Mouse (Mus musculus) embryonic fibroblast, embryonic 13.5 days (primary cell): ENCODE data around the gene Hsph1. TPM values are rescaled to one million over a fixed set of nuclear protein-coding genes. Genes with fewer than 3 reads are reported as not detected.

Experiments used
- H3K27ac ChIP-seq: 2 replicates; pipeline ENCODE4 v1.5.1; 2012; ENCODE audit warnings: low read length, control low read depth, inconsistent platforms; ENCODE audit not compliant: insufficient read depth
- H3K4me1 ChIP-seq: 2 replicates; pipeline ENCODE4 v1.6.1; 2011; ENCODE audit warnings: low read length; ENCODE audit not compliant: control insufficient read depth, insufficient read depth
- H3K4me3 ChIP-seq: 2 replicates; pipeline ENCODE4 v1.5.1; 2011; ENCODE audit warnings: mild to moderate bottlenecking, control low read depth, low read length; ENCODE audit not compliant: insufficient read depth
- CTCF ChIP-seq: IDR thresholded peaks from 2 replicates; pipeline ENCODE4 v1.5.1; 2011; ENCODE audit warnings: mild to moderate bottlenecking, control low read depth, low read length, moderate library complexity, borderline replicate concordance; ENCODE audit not compliant: insufficient read depth
- POLR2A ChIP-seq: IDR thresholded peaks from 2 replicates; pipeline ENCODE4 v1.6.1; 2011; ENCODE audit warnings: low read depth, mild to moderate bottlenecking, control low read depth, low read length, moderate library complexity
- polyA plus RNA-seq: library from polyadenylated mRNA; stranded (reverse); fragments of >200 nt; gene quantifications from 2 replicates; pipeline ENCODE4 v1.2.4, GENCODE M21; 2011; ENCODE audit warnings: low read depth; ENCODE audit not compliant: missing spikeins, insufficient read length

The Hsph1 gene
- polyA plus RNA-seq, 1 experiment: 96.4 TPM

DNA sequence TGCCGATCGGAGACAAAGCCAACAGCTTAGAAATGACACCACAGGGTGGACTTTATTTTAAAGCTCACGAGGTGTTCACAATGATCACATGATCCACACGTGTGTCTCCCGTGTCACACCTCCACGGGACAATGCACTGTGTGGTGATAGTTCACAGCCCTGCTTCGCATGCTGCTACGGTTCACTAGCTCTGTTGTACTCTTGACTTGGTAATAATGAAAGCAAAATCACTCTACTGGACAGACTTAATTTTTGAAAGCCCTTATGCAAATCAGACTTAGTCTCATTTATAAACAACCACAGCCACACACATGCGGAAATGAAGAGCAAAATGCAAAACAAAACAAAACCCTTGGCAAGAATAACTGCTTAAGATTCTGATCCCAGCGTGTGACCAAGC lies 19.4 kb downstream of the Hsph1 start:
- TF ChIP-seq POLR2A (no peak), CTCF (no peak)
- no peak overlapping the region for H3K4me3 ChIP-seq
- H3K4me1 ChIP-seq: peaks cover 5% of the 10 kb centered on the region
- H3K27ac ChIP-seq: no peak overlapping the region

DNA sequence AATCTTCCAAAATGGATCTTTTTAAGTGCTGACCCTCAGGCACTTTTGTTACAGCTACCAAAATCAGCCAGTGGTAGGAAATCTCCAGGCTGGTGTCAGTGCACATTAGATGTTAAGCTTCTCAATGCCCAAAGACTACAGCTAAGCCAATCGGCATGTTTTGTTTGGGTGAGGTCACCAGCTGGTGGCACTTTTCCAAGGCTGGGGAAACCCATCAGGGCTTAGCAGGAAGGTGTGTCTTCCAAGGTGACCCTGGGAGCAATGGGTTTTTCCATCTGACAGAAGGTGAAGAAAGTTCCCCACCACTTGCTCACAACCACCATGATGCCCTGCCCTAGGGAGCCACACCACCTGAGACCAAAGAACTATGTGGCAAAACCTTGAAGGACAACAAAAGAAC lies 20.0 kb downstream of the Hsph1 start:
- Histone ChIP-seq H3K27ac (no peak overlapping the region), H3K4me1 (peaks cover 5% of the 10 kb centered on the region), H3K4me3 (no peak overlapping the region)
- TF ChIP-seq CTCF: no peak
- TF ChIP-seq POLR2A: no peak

DNA sequence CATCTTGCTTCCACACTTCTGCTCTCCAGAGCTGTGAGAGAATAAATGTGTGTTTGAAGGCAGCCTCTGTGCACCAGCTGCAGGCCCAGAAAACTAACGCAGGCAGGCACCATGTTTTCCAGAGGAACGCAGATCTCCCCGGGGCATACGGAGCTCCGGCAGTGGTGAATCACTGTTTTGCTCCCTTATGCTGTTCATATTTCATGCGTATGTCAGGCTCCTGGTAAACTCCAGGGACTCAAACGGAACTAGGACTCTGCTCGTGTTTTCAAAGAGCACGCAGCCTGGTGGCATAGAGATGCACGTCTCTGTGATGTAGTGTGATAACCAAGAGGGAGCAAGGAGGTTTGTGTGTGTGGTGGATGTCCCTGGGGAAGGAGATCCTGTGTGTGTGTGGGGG lies 23.4 kb downstream of the Hsph1 start:
- TF ChIP-seq CTCF (no peak), POLR2A (no peak)
- Histone ChIP-seq H3K27ac (peak overlapping the region; percentile 39; the same call in 1 of the 2 replicates), H3K4me1 (peaks cover 5% of the 10 kb centered on the region), H3K4me3 (no peak overlapping the region)

DNA sequence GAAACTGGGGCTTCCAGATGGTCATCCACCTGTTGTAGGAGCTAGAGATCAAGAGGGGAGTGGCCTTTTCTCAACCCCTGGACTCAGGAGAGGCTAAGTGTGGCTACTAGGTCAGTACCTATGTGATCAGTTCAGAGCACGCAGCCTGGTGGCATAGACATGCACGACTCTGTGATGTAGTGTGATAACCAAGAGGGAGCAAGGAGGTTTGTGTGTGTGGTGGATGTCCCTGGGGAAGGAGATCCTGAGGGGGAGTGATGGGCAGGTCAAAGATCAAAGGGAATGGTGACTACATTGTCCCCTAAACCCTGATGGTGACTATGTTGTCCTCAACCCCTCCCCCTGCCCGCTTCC lies 24.0 kb downstream of the Hsph1 start:
- H3K27ac ChIP-seq: 0 out of 2 replicates have a peak overlapping the region, but pooled peaks have one; percentile 39
- no peak overlapping the region for H3K4me3 ChIP-seq
- H3K4me1 ChIP-seq: peaks cover 6% of the 10 kb centered on the region
- no peak for TF ChIP-seq CTCF
- no peak for TF ChIP-seq POLR2A

DNA sequence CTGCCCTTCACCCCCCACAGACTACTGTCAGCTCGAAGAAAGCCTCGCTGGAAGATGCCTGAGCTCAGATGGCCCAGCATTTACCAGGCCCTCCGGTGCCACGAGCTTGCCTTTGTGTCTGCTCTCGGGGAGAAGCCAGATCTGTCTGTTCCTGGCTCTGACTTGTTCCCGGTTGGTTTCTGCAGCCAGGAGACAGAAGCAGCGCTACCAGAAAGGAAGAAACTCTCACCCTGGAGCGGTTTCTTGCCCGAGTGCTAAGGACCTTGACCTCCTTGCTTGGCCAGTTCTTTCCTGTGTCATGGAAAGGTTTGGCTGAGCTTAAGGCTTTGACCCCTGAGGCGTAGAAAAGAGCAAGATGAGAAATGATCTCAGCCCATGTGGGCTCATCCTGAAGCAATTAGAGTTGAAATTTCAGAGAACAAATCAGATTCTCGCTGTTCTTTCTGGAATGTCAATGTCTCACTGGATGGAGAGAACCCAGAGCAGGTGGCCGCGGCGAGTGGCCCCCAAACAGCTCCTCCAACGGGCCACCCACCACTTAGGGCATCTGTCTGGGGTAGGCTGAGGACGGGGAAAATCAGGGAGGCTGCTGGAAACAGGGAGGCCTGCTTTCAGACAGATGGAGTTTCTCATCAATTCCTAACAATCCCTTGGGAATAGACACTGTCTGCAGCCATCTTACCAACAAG lies 24.6 kb downstream of the Hsph1 start:
- Histone ChIP-seq H3K4me1 (peaks cover 11% of the 10 kb centered on the region), H3K4me3 (no peak overlapping the region), H3K27ac (no peak overlapping the region)
- TF ChIP-seq CTCF (no peak), POLR2A (no peak)

DNA sequence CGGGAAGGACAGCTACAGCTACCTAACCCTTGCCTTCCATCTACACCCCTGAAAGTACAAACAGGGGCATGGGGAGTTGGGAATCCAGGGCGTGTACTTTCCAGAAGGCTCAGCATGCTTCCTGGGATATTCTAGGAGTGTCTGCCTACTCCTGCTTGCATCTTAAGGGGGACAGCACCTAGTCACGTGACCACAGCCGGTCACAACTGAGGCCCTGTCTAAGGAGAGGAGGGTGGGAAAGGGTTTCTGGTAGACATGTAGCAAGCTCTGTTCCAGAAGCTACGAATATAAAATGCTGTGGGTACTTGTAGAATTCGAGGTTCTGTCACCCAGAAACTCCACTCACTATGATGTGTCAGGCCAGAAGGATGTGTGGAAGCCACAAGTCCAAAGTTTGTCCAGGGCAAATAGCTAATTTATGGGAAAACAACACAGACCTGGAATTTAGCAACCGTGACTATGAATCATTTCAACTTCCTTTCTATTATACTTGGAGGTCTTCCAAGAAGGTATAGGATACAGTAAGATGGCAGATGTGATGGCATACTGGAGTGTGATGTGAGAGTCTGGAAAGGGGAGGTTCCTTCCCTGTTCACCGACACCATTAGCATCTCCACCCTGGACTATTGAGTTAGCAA lies 29.0 kb downstream of the Hsph1 start:
- H3K4me1 ChIP-seq: peaks cover 16% of the 10 kb centered on the region
- no peak for TF ChIP-seq POLR2A
- TF ChIP-seq CTCF: no peak
- peak overlapping the region; percentile 25 for H3K27ac ChIP-seq
- H3K4me3 ChIP-seq: no peak overlapping the region

DNA sequence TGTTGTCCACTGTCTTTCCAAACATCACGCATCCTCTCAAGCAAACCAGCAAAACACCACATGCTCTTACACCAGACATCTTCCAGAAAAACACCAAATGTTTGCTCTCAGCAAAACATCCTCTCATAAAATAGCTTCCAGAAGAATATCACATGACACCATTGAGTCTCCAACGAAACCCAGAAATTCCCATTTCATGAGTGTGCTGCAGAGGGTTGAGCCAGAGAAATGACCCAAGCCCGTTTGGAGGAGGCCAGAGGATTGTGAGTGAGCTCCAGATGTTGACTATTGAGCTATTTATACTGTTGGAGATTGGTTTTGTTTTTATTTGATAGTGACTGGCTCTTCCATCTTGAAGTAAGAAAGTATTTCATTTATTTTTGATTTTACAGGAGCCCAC lies 32.9 kb downstream of the Hsph1 start:
- Histone ChIP-seq H3K27ac (peak overlapping the region; percentile 54; the same call in 1 of the 2 replicates), H3K4me3 (no peak overlapping the region), H3K4me1 (peaks cover 15% of the 10 kb centered on the region)
- TF ChIP-seq POLR2A (no peak), CTCF (no peak)

DNA sequence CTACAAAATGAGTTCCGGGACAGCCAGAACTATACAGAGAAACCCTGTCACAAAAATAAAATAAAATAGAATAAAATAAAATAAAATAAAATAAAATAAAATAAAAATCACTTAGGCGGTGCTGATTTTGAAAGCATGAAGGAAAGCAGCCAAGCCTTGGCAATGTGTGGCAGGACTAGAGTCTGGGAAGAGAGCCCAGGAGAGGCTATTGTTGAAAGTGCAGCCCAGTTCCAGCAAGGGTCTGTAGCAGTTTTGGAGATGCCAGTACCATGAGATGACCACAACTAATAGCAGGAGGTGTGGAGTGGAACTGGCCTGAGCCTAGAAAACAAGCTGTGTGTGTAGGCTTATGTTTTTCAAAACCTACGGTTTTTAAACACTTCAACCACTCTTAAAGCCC lies 34.2 kb downstream of the Hsph1 start:
- H3K27ac ChIP-seq: no peak overlapping the region
- H3K4me1 ChIP-seq: peaks cover 12% of the 10 kb centered on the region
- no peak overlapping the region for H3K4me3 ChIP-seq
- no peak for TF ChIP-seq CTCF
- no peak for TF ChIP-seq POLR2A

DNA sequence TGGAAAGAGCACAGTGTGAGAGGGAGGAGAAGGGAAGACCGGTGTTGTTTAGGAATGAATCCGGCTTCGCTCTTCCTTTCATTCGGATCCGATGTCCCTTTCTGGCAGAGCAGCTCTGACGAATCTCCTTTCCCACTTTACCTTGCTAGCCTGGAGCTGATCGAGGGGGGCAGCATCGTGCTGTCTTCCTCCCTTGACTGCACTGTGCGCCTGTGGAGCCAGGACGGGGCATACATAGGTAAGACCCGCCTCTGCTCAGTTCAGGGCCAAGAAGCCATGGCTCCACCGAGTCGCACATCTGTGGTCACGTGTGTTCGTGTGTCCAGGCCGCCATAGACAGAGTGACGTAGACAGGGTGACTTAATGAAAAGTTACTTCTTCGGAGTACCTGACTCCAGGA lies 38.8 kb downstream of the Hsph1 start:
- Histone ChIP-seq H3K27ac (no peak overlapping the region), H3K4me3 (no peak overlapping the region), H3K4me1 (no peaks in the 10 kb centered on the region)
- TF ChIP-seq POLR2A (no peak), CTCF (no peak)

DNA sequence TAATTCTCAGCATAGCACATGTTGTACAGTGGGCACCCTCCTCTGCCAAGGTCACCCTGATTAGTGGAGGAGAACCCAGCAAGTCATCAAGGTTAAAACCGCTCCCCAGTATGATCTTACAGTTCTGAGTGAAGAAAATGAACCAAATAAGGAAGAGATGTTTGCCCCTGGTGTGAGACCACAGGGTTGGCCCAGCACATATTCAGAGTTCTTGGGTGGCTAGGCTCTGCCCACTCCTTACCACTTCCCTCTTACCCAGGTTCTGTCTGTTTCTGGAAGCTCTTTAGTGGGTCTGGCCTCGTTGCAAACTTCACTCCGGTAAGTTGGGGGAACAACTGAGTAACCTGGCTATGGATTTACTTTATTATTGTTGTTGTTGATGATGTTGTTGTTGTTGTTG lies 42.0 kb downstream of the Hsph1 start:
- TF ChIP-seq CTCF (no peak), POLR2A (no peak)
- no peak overlapping the region for H3K27ac ChIP-seq

More for the DNA sequence above, 42.0 kb downstream of the Hsph1 start:
- Histone ChIP-seq H3K4me1 (peaks cover 6% of the 10 kb centered on the region), H3K4me3 (no peak overlapping the region)
